Mouse (Mus musculus): ENCODE results near the gene Vmn1r151. TPM values are rescaled to one million over a fixed set of nuclear protein-coding genes. Genes with fewer than 3 reads are reported as not detected.
"Not testable (repeated sequence)": the region's sequence is repeated elsewhere in the genome, so short reads cannot be mapped to it uniquely, and the experiment has no call there.

Gene Vmn1r151
- not detected for total RNA-seq (2021)
- long read RNA-seq, experiment 1: 0 reads
- long read RNA-seq, experiment 2: 0 reads

- not testable (repeated sequence) for DNase-seq (ENCODE audit: low spot score in 2 of 2)
Measured at GRCm38 (mm10) chr7:22499578-22499977, at the start of gene Vmn1r151. Vmn1r151 (minus strand) TSS chr7:22499678.

- DNase-seq (ENCODE audit: low spot score in 2 of 2): not testable (repeated sequence)
Measured at GRCm38 (mm10) chr7:22534787-22535186, 35.3 kb upstream of the Vmn1r151 start, which contains the start of gene Gm8677. Gm8677 (minus strand) TSS chr7:22534887.

- not testable (repeated sequence) for DNase-seq (ENCODE audit: low spot score in 2 of 2)
Measured at GRCm38 (mm10) chr7:22522667-22523066, 23.2 kb upstream of the Vmn1r151 start, which contains the start of gene Vmn1r152. Vmn1r152 (plus strand) TSS chr7:22522967.

- DNase-seq (ENCODE audit: low spot score in 2 of 2): not testable (repeated sequence)
Measured at GRCm38 (mm10) chr7:22463975-22464374, 35.5 kb downstream of the Vmn1r151 start, which contains the start of gene Gm10665. Gm10665 (minus strand) TSS chr7:22464075.

Other genes starting within 250 kb of the Vmn1r151 start
- not detected for gene Gm4187, start 170.0 kb downstream of the Vmn1r151 start, total RNA-seq (2021)
- gene Gm8660, start 128.6 kb downstream of the Vmn1r151 start, total RNA-seq (2021): not detected
- not detected for gene Vmn1r148, start 86.1 kb downstream of the Vmn1r151 start, total RNA-seq (2021)
- not detected for gene Vmn1r149, start 61.4 kb downstream of the Vmn1r151 start, total RNA-seq (2021)
- gene Gm10665, start 35.6 kb downstream of the Vmn1r151 start, total RNA-seq (2021): not detected
- gene Vmn1r152, start 23.3 kb upstream of the Vmn1r151 start, total RNA-seq (2021): not detected
- gene Gm8677, start 35.2 kb upstream of the Vmn1r151 start, total RNA-seq (2021): not detected
- not detected for gene Gm4201, start 65.7 kb upstream of the Vmn1r151 start, total RNA-seq (2021)
- not detected for gene Gm4565, start 88.4 kb upstream of the Vmn1r151 start, total RNA-seq (2021)
- gene Vmn1r155, start 158.3 kb upstream of the Vmn1r151 start, total RNA-seq (2021): not detected
- gene Gm8693, start 192.6 kb upstream of the Vmn1r151 start, total RNA-seq (2021): not detected
- gene Gm4567, start 220.0 kb upstream of the Vmn1r151 start, total RNA-seq (2021): not detected